Mouse (Mus musculus) liver, embryonic 11.5 days (tissue): Measurements from ENCODE around the gene Serpina5. TPM values are rescaled to one million over a fixed set of nuclear protein-coding genes. Genes with fewer than 3 reads are reported as not detected.

Experiments
- ATAC-seq: fragments of 200-750 bp; cut with Nextera tagmentation; replicated peaks from 2 replicates; pipeline ENCODE4 v1.8.0; 2017; ENCODE audit warnings: moderate number of reproducible peaks, mild to moderate bottlenecking, moderate TSS enrichment, moderate library complexity; ENCODE audit not compliant: low FRiP score
- DNase-seq: peaks from one replicate; pipeline ENCODE4 v3.0.0-alpha.2; 2017; ENCODE audit warnings: low spot score
- H3K27ac ChIP-seq: fragments of 300-500 bp; sonication (generic); 2 replicates; pipeline ENCODE4 v1.5.1; 2014; ENCODE audit warnings: mild to moderate bottlenecking, low read depth, low read length, control low read depth
- H3K27me3 ChIP-seq: fragments of 300-500 bp; sonication (generic); replicated peaks from 2 replicates; pipeline ENCODE4 v1.6.1; 2014; ENCODE audit warnings: low read length, mixed read lengths; ENCODE audit not compliant: control insufficient read depth, insufficient read depth
- H3K36me3 ChIP-seq: fragments of 300-500 bp; sonication (generic); 2 replicates; pipeline ENCODE4 v1.6.1; 2014; ENCODE audit warnings: mild to moderate bottlenecking, low read length, moderate library complexity, mixed read lengths; ENCODE audit not compliant: control insufficient read depth, insufficient read depth
- H3K4me1 ChIP-seq: fragments of 300-500 bp; sonication (generic); replicated peaks from 2 replicates; pipeline ENCODE4 v1.6.1; 2014; ENCODE audit warnings: low read length, mixed read lengths; ENCODE audit not compliant: control insufficient read depth, insufficient read depth
- H3K4me2 ChIP-seq: fragments of 300-500 bp; sonication (generic); 2 replicates; pipeline ENCODE4 v1.6.1; 2014; ENCODE audit warnings: mild to moderate bottlenecking, control low read depth, moderate library complexity
- H3K4me3 ChIP-seq: fragments of 300-500 bp; sonication (generic); 2 replicates; pipeline ENCODE4 v1.5.1; 2014; ENCODE audit warnings: low read depth, low read length, control low read depth
- H3K9ac ChIP-seq: fragments of 300-500 bp; sonication (generic); 2 replicates; pipeline ENCODE4 v1.6.1; 2014; ENCODE audit warnings: low read depth, low read length, control low read depth
- H3K9me3 ChIP-seq: fragments of 300-500 bp; sonication (generic); 2 replicates; pipeline ENCODE4 v1.6.1; 2016; ENCODE audit warnings: low read length, inconsistent platforms, mixed read lengths; ENCODE audit not compliant: control insufficient read depth
- WGBS: fragments of 180-500 bp; shearing (Covaris S2); extraction: QIAGEN DNeasy Blood & Tissue Kit; methylation state at CpG from one replicate; pipeline ENCODE4 v1.1.7; 2014; 5-methylcytosine and 5-hydroxymethylcytosine counted together
- polyA plus RNA-seq: library from polyadenylated mRNA; unstranded; fragments of >200 nt; fragmentation: Nextera tagmentation; extraction: Ambion mirVana; gene quantifications from 2 replicates; pipeline ENCODE4 v1.2.1, GENCODE M21; 2014

Gene Serpina5
- not detected in 2 replicates for polyA plus RNA-seq

- no peak within 1 kb of the TSS for H3K9ac ChIP-seq
- no peaks in the 10 kb centered on the region for H3K27me3 ChIP-seq
- H3K27ac ChIP-seq: no peak within 1 kb of the TSS
- ATAC-seq (no peak), DNase-seq (no peak)
- no peak within 1 kb of the TSS for H3K4me2 ChIP-seq
- no peaks in the 10 kb centered on the region for H3K36me3 ChIP-seq
- H3K9me3 ChIP-seq: no peaks in the 10 kb centered on the region
- no peaks in the 10 kb centered on the region for H3K4me1 ChIP-seq
- 85% methylated on average over 6 of the region's 6 CpGs for WGBS
- no peak within 1 kb of the TSS for H3K4me3 ChIP-seq
Observed at GRCm38 (mm10) chr12:104100768-104101167, at the start of gene Serpina5. TSS of gene Serpina5 (plus strand) at chr12:104101113.

DNA sequence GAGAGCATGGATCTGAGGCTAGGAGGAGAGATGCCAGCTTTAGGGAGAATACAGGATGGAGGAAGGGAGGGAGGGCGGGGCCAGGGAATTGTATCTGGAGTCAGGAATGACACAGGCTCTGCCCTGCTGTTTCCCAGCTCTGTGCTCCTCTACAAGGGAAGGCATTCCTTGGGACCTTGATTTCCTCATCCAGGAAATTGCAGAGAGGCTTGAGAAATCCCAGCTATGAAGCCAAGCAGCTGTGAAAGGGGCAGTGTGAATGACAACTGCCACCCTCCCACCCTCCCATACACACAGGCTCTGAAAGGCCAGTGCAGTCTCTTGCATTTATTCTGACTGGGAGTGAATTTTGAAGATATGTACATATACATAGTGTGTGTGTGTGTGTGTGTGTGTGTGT, 46.9 kb upstream of the Serpina5 start:
- H3K27ac ChIP-seq: no peak overlapping the region
- no peaks in the 10 kb centered on the region for H3K36me3 ChIP-seq
- no peaks in the 10 kb centered on the region for H3K9me3 ChIP-seq
- H3K4me2 ChIP-seq: no peak overlapping the region
- DNase-seq (no peak), ATAC-seq (no peak)
- 21% methylated on average over 1 of the region's 1 CpGs for WGBS
- H3K4me3 ChIP-seq: no peak overlapping the region
- no peaks in the 10 kb centered on the region for H3K4me1 ChIP-seq
- no peaks in the 10 kb centered on the region for H3K27me3 ChIP-seq
- no peak overlapping the region for H3K9ac ChIP-seq

- DNase-seq (no peak), ATAC-seq (no peak)
- H3K36me3 ChIP-seq: no peaks in the 10 kb centered on the region
- H3K9ac ChIP-seq: no peak overlapping the region
- no peak overlapping the region for H3K4me2 ChIP-seq
- H3K27ac ChIP-seq: no peak overlapping the region
- no peaks in the 10 kb centered on the region for H3K27me3 ChIP-seq
- H3K4me1 ChIP-seq: no peaks in the 10 kb centered on the region
- no peaks in the 10 kb centered on the region for H3K9me3 ChIP-seq
- 70% methylated on average over 8 of the region's 8 CpGs for WGBS
- no peak overlapping the region for H3K4me3 ChIP-seq
Observed at GRCm38 (mm10) chr12:104055755-104056154, 45.2 kb upstream of the Serpina5 start.

- no peak for DNase-seq
- H3K9ac ChIP-seq: no peak overlapping the region
- no peak for ATAC-seq
- no peaks in the 10 kb centered on the region for H3K4me1 ChIP-seq
- 34% methylated on average over 4 of the region's 4 CpGs for WGBS
- H3K4me2 ChIP-seq: no peak overlapping the region
- H3K4me3 ChIP-seq: no peak overlapping the region
- H3K9me3 ChIP-seq: no peaks in the 10 kb centered on the region
- no peaks in the 10 kb centered on the region for H3K27me3 ChIP-seq
- H3K27ac ChIP-seq: no peak overlapping the region
- no peaks in the 10 kb centered on the region for H3K36me3 ChIP-seq
Observed at GRCm38 (mm10) chr12:104057050-104057449, 43.9 kb upstream of the Serpina5 start.

GRCm38 (mm10) chr12:104057531-104057930, 43.4 kb upstream of the Serpina5 start:
- no peak overlapping the region for H3K9ac ChIP-seq

GRCm38 (mm10) chr12:104060126-104060525, 40.8 kb upstream of the Serpina5 start:
- WGBS: 75% methylated on average over 6 of the region's 6 CpGs
- no peaks in the 10 kb centered on the region for H3K36me3 ChIP-seq
- no peak overlapping the region for H3K27ac ChIP-seq
- ATAC-seq: no peak
- no peaks in the 10 kb centered on the region for H3K4me1 ChIP-seq
- DNase-seq: no peak
- H3K9me3 ChIP-seq: no peaks in the 10 kb centered on the region
- H3K4me2 ChIP-seq: no peak overlapping the region
- no peaks in the 10 kb centered on the region for H3K27me3 ChIP-seq
- H3K9ac ChIP-seq: no peak overlapping the region
- no peak overlapping the region for H3K4me3 ChIP-seq

More at GRCm38 (mm10) chr12:104057531-104057930, 43.4 kb upstream of the Serpina5 start:
- Histone ChIP-seq H3K4me2 (no peak overlapping the region), H3K4me1 (no peaks in the 10 kb centered on the region), H3K9me3 (no peaks in the 10 kb centered on the region), H3K36me3 (no peaks in the 10 kb centered on the region), H3K27ac (no peak overlapping the region), H3K27me3 (no peaks in the 10 kb centered on the region), H3K4me3 (no peak overlapping the region)
- no peak for ATAC-seq
- no peak for DNase-seq
- WGBS: 78% methylated on average over 7 of the region's 7 CpGs

- H3K9me3 ChIP-seq: no peaks in the 10 kb centered on the region
- no peaks in the 10 kb centered on the region for H3K36me3 ChIP-seq
- WGBS: 44% methylated on average over 2 of the region's 2 CpGs
- H3K27me3 ChIP-seq: no peaks in the 10 kb centered on the region
- H3K4me3 ChIP-seq: no peak overlapping the region
- no peak overlapping the region for H3K9ac ChIP-seq
- H3K4me2 ChIP-seq: no peak overlapping the region
- no peak for DNase-seq
- H3K4me1 ChIP-seq: no peaks in the 10 kb centered on the region
- no peak overlapping the region for H3K27ac ChIP-seq
- ATAC-seq: no peak
Observed at GRCm38 (mm10) chr12:104061862-104062261, 39.1 kb upstream of the Serpina5 start.

GRCm38 (mm10) chr12:104064532-104064931, 36.4 kb upstream of the Serpina5 start:
- Histone ChIP-seq H3K4me1 (no peaks in the 10 kb centered on the region), H3K4me2 (no peak overlapping the region), H3K9me3 (no peaks in the 10 kb centered on the region), H3K27me3 (no peaks in the 10 kb centered on the region), H3K9ac (no peak overlapping the region), H3K4me3 (no peak overlapping the region), H3K27ac (no peak overlapping the region), H3K36me3 (no peaks in the 10 kb centered on the region)
- 51% methylated on average over 4 of the region's 4 CpGs for WGBS
- DNase-seq (no peak), ATAC-seq (no peak)

GRCm38 (mm10) chr12:104064996-104065395, 35.9 kb upstream of the Serpina5 start:
- no peak overlapping the region for H3K27ac ChIP-seq
- no peak overlapping the region for H3K9ac ChIP-seq
- H3K36me3 ChIP-seq: no peaks in the 10 kb centered on the region
- H3K9me3 ChIP-seq: no peaks in the 10 kb centered on the region
- ATAC-seq (no peak), DNase-seq (no peak)
- WGBS: 74% methylated on average over 4 of the region's 4 CpGs
- H3K4me3 ChIP-seq: no peak overlapping the region
- no peaks in the 10 kb centered on the region for H3K4me1 ChIP-seq
- no peak overlapping the region for H3K4me2 ChIP-seq
- no peaks in the 10 kb centered on the region for H3K27me3 ChIP-seq
